Mouse (Mus musculus): ENCODE measurements around the gene Bag6. TPM values are rescaled to one million over a fixed set of nuclear protein-coding genes. Genes with fewer than 3 reads are reported as not detected.

Gene Bag6
- total RNA-seq, 2 experiments from 2014 or later = 284 to 308 TPM

GRCm38 (mm10) chr17:35193881-35194843 lies 59.2 kb downstream of the Bag6 start, which contains the start of gene Ltb:
Gene Ltb, plus strand, starts transcription at chr17:35194439.
- no peak for DNase-seq (ENCODE audit: low spot score in 2 of 2)

DNA sequence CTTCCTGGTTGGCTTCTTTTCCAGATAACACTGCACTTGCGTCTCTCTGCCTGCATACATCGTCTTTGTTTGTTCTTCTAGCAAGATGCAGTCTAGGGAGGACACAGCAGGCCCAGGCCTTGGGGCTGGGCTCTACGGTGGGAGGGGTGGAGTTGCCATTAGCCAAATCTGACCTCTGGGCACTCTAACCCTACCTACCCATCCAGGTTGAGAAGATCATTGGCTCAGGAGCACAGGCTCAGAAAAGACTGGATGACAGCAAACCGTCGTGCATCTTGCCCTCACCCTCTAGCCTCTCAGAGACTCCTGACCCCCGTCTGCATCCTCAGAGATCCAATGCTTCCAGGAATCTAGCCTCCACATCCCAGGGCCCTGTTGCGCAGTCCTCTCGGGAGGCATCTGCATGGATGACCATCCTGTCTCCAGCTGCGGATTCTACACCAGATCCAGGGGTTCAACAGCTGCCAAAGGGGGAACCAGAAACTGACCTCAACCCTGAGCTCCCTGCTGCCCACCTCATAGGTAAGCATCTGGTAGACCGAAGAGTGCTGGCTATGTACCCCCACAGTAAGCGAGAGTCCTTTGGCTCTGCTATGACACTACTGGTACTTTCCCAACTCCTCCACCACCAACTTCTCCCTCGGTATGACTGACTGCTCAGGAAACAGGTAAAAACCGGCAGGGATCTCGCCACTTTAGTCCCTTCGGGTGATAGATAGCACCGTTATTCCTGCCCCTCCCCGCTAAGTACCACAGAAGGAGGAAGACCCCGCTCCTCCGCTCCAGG lies 60.1 kb downstream of the Bag6 start:
- DNase-seq (ENCODE audit: low spot score in 2 of 2) = no peak

- peak; percentile 82 to 85 for DNase-seq (ENCODE audit: low spot score in 2 of 2)
Observed at GRCm38 (mm10) chr17:35195631-35196320, 60.8 kb downstream of the Bag6 start.

DNA sequence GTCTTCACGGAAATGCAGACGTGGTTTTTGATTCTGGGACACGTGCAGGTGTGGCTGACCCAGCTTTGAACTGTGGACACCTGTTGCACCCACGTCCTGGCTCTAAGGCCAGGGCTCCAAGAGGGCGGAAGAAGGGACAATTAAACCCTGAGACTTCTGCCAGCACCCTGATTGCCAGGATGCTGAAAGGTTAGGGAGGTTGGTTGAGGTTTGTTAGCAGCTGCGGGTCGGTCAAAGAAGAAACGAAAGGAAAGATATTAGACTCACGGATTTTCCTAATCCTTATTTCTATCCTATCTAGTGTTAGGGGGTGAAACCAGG lies 61.3 kb downstream of the Bag6 start:
- no peak for DNase-seq (ENCODE audit: low spot score in 2 of 2)

Small RNAs within 50 kb of the gene (microRNA-seq; reads per million reads assigned to microRNA genes)
- gene Mir6973a = 0 reads per million in 2 experiments

Other genes starting within 250 kb of the Bag6 start
- 1 to 10 TPM; 1.3 to 1.4 TPM for gene C2, start 236.9 kb upstream of the Bag6 start, total RNA-seq (2021)
- 100 to 1,000 TPM; 174 to 175 TPM for gene Ehmt2, start 236.7 kb upstream of the Bag6 start, total RNA-seq (2021)
- gene Slc44a4, start 220.7 kb upstream of the Bag6 start, total RNA-seq (2021) = under 1 TPM; 0.16 to 0.20 TPM
- 10 to 100 TPM; 23.6 to 24.4 TPM for gene Neu1, start 203.9 kb upstream of the Bag6 start, total RNA-seq (2021)
- 1 to 10 TPM; 4.3 to 5.3 TPM for gene Hspa1b, start 175.9 kb upstream of the Bag6 start, total RNA-seq (2021)
- not detected for gene Gm20481, start 165.3 kb upstream of the Bag6 start, total RNA-seq (2021)
- gene Hspa1a, start 163.0 kb upstream of the Bag6 start, total RNA-seq (2021) = 1 to 10 TPM; 6.8 to 8.7 TPM
- gene Hspa1l, start 162.5 kb upstream of the Bag6 start, total RNA-seq (2021) = under 1 TPM; 0.30 to 0.38 TPM
- 10 to 100 TPM; 24.2 to 25.9 TPM for gene Lsm2, start 153.3 kb upstream of the Bag6 start, total RNA-seq (2021)
- gene Vars, start 134.2 kb upstream of the Bag6 start, total RNA-seq (2021) = 10 to 100 TPM; 56.3 to 62.1 TPM
- under 1 TPM; 0.16 to 0.30 TPM for gene Vwa7, start 118.6 kb upstream of the Bag6 start, total RNA-seq (2021)
- gene Sapcd1, start 107.2 kb upstream of the Bag6 start, total RNA-seq (2021) = 1 to 10 TPM in 1 of 2 experiments, under 1 TPM in 1; 0.53 to 1.4 TPM
- 1 to 10 TPM in 1 of 2 experiments, under 1 TPM in 1; 0.91 to 1.4 TPM for gene Msh5, start 88.4 kb upstream of the Bag6 start, total RNA-seq (2021)
- gene Clic1, start 85.2 kb upstream of the Bag6 start, total RNA-seq (2021) = 10 to 100 TPM; 19.3 to 19.6 TPM
- 10 to 100 TPM; 47.3 to 59.0 TPM for gene Ddah2, start 76.1 kb upstream of the Bag6 start, total RNA-seq (2021)
- not detected for gene Ly6g6c, start 69.8 kb upstream of the Bag6 start, total RNA-seq (2021)
- gene Mpig6b, start 69.0 kb upstream of the Bag6 start, total RNA-seq (2021) = not detected
- gene Ly6g6e, start 58.3 kb upstream of the Bag6 start, total RNA-seq (2021) = 1 to 10 TPM; 2.8 to 3.5 TPM
- gene Ly6g6d, start 57.1 kb upstream of the Bag6 start, total RNA-seq (2021) = 1 to 10 TPM in 1 of 2 experiments, under 1 TPM in 1; 0.78 to 1.6 TPM
- gene Ly6g6f, start 49.6 kb upstream of the Bag6 start, total RNA-seq (2021) = not detected
- 10 to 100 TPM; 77.4 to 79.9 TPM for gene Abhd16a, start 45.9 kb upstream of the Bag6 start, total RNA-seq (2021)
- not detected for gene Ly6g5c, start 26.9 kb upstream of the Bag6 start, total RNA-seq (2021)
- gene Ly6g5b, start 19.8 kb upstream of the Bag6 start, total RNA-seq (2021) = under 1 TPM; 0.58 to 0.82 TPM
- gene Gpank1, start 13.7 kb upstream of the Bag6 start, total RNA-seq (2021) = 10 to 100 TPM; 10.7 to 14.6 TPM
- 100 to 1,000 TPM; 178 to 202 TPM for gene Csnk2b, start 13.1 kb upstream of the Bag6 start, total RNA-seq (2021)
- 10 to 100 TPM; 21.4 to 25.9 TPM for gene D17H6S53E, start 8.8 kb upstream of the Bag6 start, total RNA-seq (2021)
- gene Apom, start 3.1 kb upstream of the Bag6 start, total RNA-seq (2021) = not detected
- 100 to 1,000 TPM; 284 to 322 TPM for gene Prrc2a, start 29.7 kb downstream of the Bag6 start, total RNA-seq (2021)
- 10 to 100 TPM; 10.3 to 10.5 TPM for gene Aif1, start 40.9 kb downstream of the Bag6 start, total RNA-seq (2021)
- gene Lst1, start 53.3 kb downstream of the Bag6 start, total RNA-seq (2021) = 10 to 100 TPM; 15.6 to 17.2 TPM
- gene Ltb, start 59.3 kb downstream of the Bag6 start, total RNA-seq (2021) = 1 to 10 TPM in 1 of 2 experiments, under 1 TPM in 1; 0.74 to 1.2 TPM
- gene Tnf, start 66.8 kb downstream of the Bag6 start, total RNA-seq (2021) = not detected
- under 1 TPM; 0.43 to 0.71 TPM for gene Lta, start 70.2 kb downstream of the Bag6 start, total RNA-seq (2021)
- gene Gm16181, start 85.7 kb downstream of the Bag6 start, total RNA-seq (2021) = not detected
- 100 to 1,000 TPM; 310 to 356 TPM for gene Atp6v1g2, start 98.5 kb downstream of the Bag6 start, total RNA-seq (2021)
- gene Nfkbil1, start 100.6 kb downstream of the Bag6 start, total RNA-seq (2021) = 10 to 100 TPM; 14.2 to 15.5 TPM
- 100 to 1,000 TPM; 257 to 272 TPM for gene Ddx39b, start 106.6 kb downstream of the Bag6 start, total RNA-seq (2021)
- 10 to 100 TPM; 15.2 to 17.5 TPM for gene H2-D1, start 127.6 kb downstream of the Bag6 start, total RNA-seq (2021)
- under 1 TPM in 1 of 2 experiments, not detected in 1; 0.74 TPM for gene H2-Q1, start 185.2 kb downstream of the Bag6 start, total RNA-seq (2021)
- 1 to 10 TPM; 2.0 to 2.1 TPM for gene H2-Q2, start 207.1 kb downstream of the Bag6 start, total RNA-seq (2021)
- gene H2-Q4, start 244.4 kb downstream of the Bag6 start, total RNA-seq (2021) = 1 to 10 TPM; 1.2 to 1.8 TPM

Measured in layer of hippocampus, postnatal 10 days (tissue).